Mouse (Mus musculus) kidney, postnatal 0 days (tissue): Measurements from ENCODE around the gene Rab20. TPM values are rescaled to one million over a fixed set of nuclear protein-coding genes. Genes with fewer than 3 reads are reported as not detected.

ENCODE experiments used
- ATAC-seq: fragments of 200-750 bp; cut with Nextera tagmentation; replicated peaks from 2 replicates; pipeline ENCODE4 v1.8.0; 2017; ENCODE audit warnings: low read depth, moderate number of reproducible peaks, moderate TSS enrichment, moderate library complexity; ENCODE audit not compliant: low FRiP score
- DNase-seq: peaks from one replicate; pipeline ENCODE4 v3.0.0-alpha.2; 2016; ENCODE audit warnings: low spot score
- H3K27ac ChIP-seq: fragments of 300-500 bp; sonication (generic); 2 replicates; pipeline ENCODE4 v1.5.1; 2014; ENCODE audit warnings: mild to moderate bottlenecking
- H3K27me3 ChIP-seq: fragments of 300-500 bp; sonication (generic); 2 replicates; pipeline ENCODE4 v1.6.1; 2014; ENCODE audit warnings: low read length, mixed read lengths; ENCODE audit not compliant: insufficient read depth
- H3K36me3 ChIP-seq: fragments of 300-500 bp; sonication (generic); 2 replicates; pipeline ENCODE4 v1.6.1; 2014; ENCODE audit warnings: low read length, mixed read lengths; ENCODE audit not compliant: insufficient read depth
- H3K4me1 ChIP-seq: fragments of 300-500 bp; sonication (generic); replicated peaks from 2 replicates; pipeline ENCODE4 v1.6.1; 2014; ENCODE audit warnings: antibody characterized with exemption, low read length, mixed read lengths; ENCODE audit not compliant: insufficient read depth
- H3K4me2 ChIP-seq: fragments of 300-500 bp; sonication (generic); 2 replicates; pipeline ENCODE4 v1.6.1; 2014; ENCODE audit warnings: mild to moderate bottlenecking, low read length, moderate library complexity, mixed read lengths
- H3K4me3 ChIP-seq: fragments of 300-500 bp; sonication (generic); replicated peaks from 2 replicates; pipeline ENCODE4 v1.5.1; 2014; ENCODE audit warnings: low read depth, low read length
- H3K9ac ChIP-seq: fragments of 300-500 bp; sonication (generic); 2 replicates; pipeline ENCODE4 v1.6.1; 2014; ENCODE audit warnings: low read depth, low read length
- H3K9me3 ChIP-seq: fragments of 300-500 bp; sonication (generic); replicated peaks from 2 replicates; pipeline ENCODE4 v1.6.1; 2016; ENCODE audit warnings: low read length, inconsistent platforms, mixed read lengths
- CTCF ChIP-seq: IDR thresholded peaks from 2 replicates; pipeline ENCODE4 v1.5.1; 2016; ENCODE audit warnings: antibody characterized with exemption, low read depth, mild to moderate bottlenecking, moderate library complexity
- WGBS: fragments of 180-500 bp; shearing (Covaris S2); extraction: QIAGEN DNeasy Blood & Tissue Kit; methylation state at CpG from one replicate; pipeline ENCODE4 v1.1.7; 2014; 5-methylcytosine and 5-hydroxymethylcytosine counted together
- polyA plus RNA-seq: library from polyadenylated mRNA; unstranded; fragments of >200 nt; fragmentation: Nextera tagmentation; extraction: Ambion mirVana; gene quantifications from 2 replicates; pipeline ENCODE4 v1.2.1, GENCODE M21; 2015

The Rab20 gene
- polyA plus RNA-seq, 1 experiment from 2014 or later, result 48.0 TPM

- 88% methylated on average over 5 of the region's 5 CpGs for WGBS
- no peak overlapping the region for H3K27ac ChIP-seq
- TF ChIP-seq CTCF, result no peak
- DNase-seq (no peak), ATAC-seq (no peak)
- no peak overlapping the region for H3K4me3 ChIP-seq
- no peaks in the 10 kb centered on the region for H3K4me1 ChIP-seq
- H3K36me3 ChIP-seq, result peaks cover 71% of the 10 kb centered on the region
- no peaks in the 10 kb centered on the region for H3K9me3 ChIP-seq
- no peak overlapping the region for H3K9ac ChIP-seq
- no peaks in the 10 kb centered on the region for H3K27me3 ChIP-seq
- H3K4me2 ChIP-seq, result no peak overlapping the region
Measured at GRCm38 (mm10) chr8:11513247-11513646, 34.7 kb upstream of the Rab20 start.

GRCm38 (mm10) chr8:11512711-11513110 lies 34.2 kb upstream of the Rab20 start:
- no peak overlapping the region for H3K4me3 ChIP-seq
- H3K4me1 ChIP-seq, result no peaks in the 10 kb centered on the region
- no peak overlapping the region for H3K4me2 ChIP-seq
- no peak for TF ChIP-seq CTCF
- no peak overlapping the region for H3K9ac ChIP-seq
- H3K27ac ChIP-seq, result no peak overlapping the region
- no peak for DNase-seq
- H3K27me3 ChIP-seq, result no peaks in the 10 kb centered on the region
- peaks cover 75% of the 10 kb centered on the region for H3K36me3 ChIP-seq
- H3K9me3 ChIP-seq, result no peaks in the 10 kb centered on the region
- no peak for ATAC-seq
- 90% methylated on average over 9 of the region's 9 CpGs for WGBS

- no peak for DNase-seq
- no peak for ATAC-seq
- no peak for TF ChIP-seq CTCF
- H3K9me3 ChIP-seq, result no peaks in the 10 kb centered on the region
- H3K4me3 ChIP-seq, result no peak overlapping the region
- H3K4me2 ChIP-seq, result no peak overlapping the region
- no peaks in the 10 kb centered on the region for H3K4me1 ChIP-seq
- no peak overlapping the region for H3K27ac ChIP-seq
- H3K36me3 ChIP-seq, result peaks cover 88% of the 10 kb centered on the region
- 94% methylated on average over 5 of the region's 5 CpGs for WGBS
- H3K9ac ChIP-seq, result no peak overlapping the region
- H3K27me3 ChIP-seq, result no peaks in the 10 kb centered on the region
Measured at GRCm38 (mm10) chr8:11510971-11511370, 32.5 kb upstream of the Rab20 start.

- Histone ChIP-seq H3K27ac (no peak overlapping the region), H3K9me3 (no peaks in the 10 kb centered on the region), H3K4me3 (no peak overlapping the region), H3K9ac (no peak overlapping the region), H3K27me3 (no peaks in the 10 kb centered on the region), H3K4me1 (no peaks in the 10 kb centered on the region), H3K36me3 (peaks cover 90% of the 10 kb centered on the region), H3K4me2 (no peak overlapping the region)
- 75% methylated on average over 10 of the region's 10 CpGs for WGBS
- DNase-seq (no peak), ATAC-seq (no peak)
- TF ChIP-seq CTCF, result no peak
Measured at GRCm38 (mm10) chr8:11508880-11509279, 30.4 kb upstream of the Rab20 start.

- no peaks in the 10 kb centered on the region for H3K27me3 ChIP-seq
- no peak overlapping the region for H3K4me2 ChIP-seq
- H3K4me3 ChIP-seq, result no peak overlapping the region
- no peak overlapping the region for H3K9ac ChIP-seq
- peak; percentile 73 for DNase-seq
- no peak overlapping the region for H3K27ac ChIP-seq
- H3K36me3 ChIP-seq, result peaks cover 84% of the 10 kb centered on the region
- no peaks in the 10 kb centered on the region for H3K4me1 ChIP-seq
- WGBS, result 71% methylated on average over 6 of the region's 6 CpGs
- TF ChIP-seq CTCF, result peak; percentile 75
- 0 out of 2 replicates have a peak, but pooled peaks have one; percentile 29 for ATAC-seq
- H3K9me3 ChIP-seq, result no peaks in the 10 kb centered on the region
Measured at GRCm38 (mm10) chr8:11506802-11507201, 28.3 kb upstream of the Rab20 start.

GRCm38 (mm10) chr8:11506074-11506473 lies 27.6 kb upstream of the Rab20 start:
- no peaks in the 10 kb centered on the region for H3K9me3 ChIP-seq
- peaks cover 76% of the 10 kb centered on the region for H3K36me3 ChIP-seq
- 77% methylated on average over 14 of the region's 14 CpGs for WGBS
- no peaks in the 10 kb centered on the region for H3K4me1 ChIP-seq
- ATAC-seq (no peak; the same call in 1 of the 2 replicates), DNase-seq (no peak)
- H3K4me3 ChIP-seq, result no peak overlapping the region
- no peak overlapping the region for H3K4me2 ChIP-seq
- no peak overlapping the region for H3K27ac ChIP-seq
- no peaks in the 10 kb centered on the region for H3K27me3 ChIP-seq
- TF ChIP-seq CTCF, result peak; percentile 22; the same call in 1 of the 2 replicates
- H3K9ac ChIP-seq, result no peak overlapping the region
